Mouse (Mus musculus) cerebellum, adult 11 months (tissue): ENCODE results near the gene AC140267.1.

Experiments
- DNase-seq: peaks from one replicate; pipeline ENCODE4 v3.0.0; 2022

The AC140267.1 gene

GRCm38 (mm10) chr15:80232331-80232730 lies 3.3 kb upstream of the AC140267.1 start:
- no peak for DNase-seq

- DNase-seq, result peak; percentile 20
Observed at GRCm38 (mm10) chr15:80233053-80233452, 2.6 kb upstream of the AC140267.1 start.

- DNase-seq, result peak; percentile 98
Observed at GRCm38 (mm10) chr15:80233733-80234509, 1.7 kb upstream of the AC140267.1 start, which contains the start of gene Mief1. Gene Mief1, plus strand, starts transcription at chr15:80234018.

GRCm38 (mm10) chr15:80248135-80248534 lies 12.5 kb downstream of the AC140267.1 start:
- DNase-seq, result peak; percentile 53

GRCm38 (mm10) chr15:80248596-80248995 lies 13.0 kb downstream of the AC140267.1 start:
- no peak for DNase-seq

- DNase-seq, result no peak
Observed at GRCm38 (mm10) chr15:80249672-80250071, 14.0 kb downstream of the AC140267.1 start.

- DNase-seq, result no peak
Observed at GRCm38 (mm10) chr15:80250586-80250985, 15.0 kb downstream of the AC140267.1 start.

GRCm38 (mm10) chr15:80253530-80253929 lies 17.9 kb downstream of the AC140267.1 start:
- no peak for DNase-seq

GRCm38 (mm10) chr15:80254207-80254606 lies 18.6 kb downstream of the AC140267.1 start:
- DNase-seq, result no peak

GRCm38 (mm10) chr15:80254847-80255645 lies 19.4 kb downstream of the AC140267.1 start, which contains the start of gene Atf4:
Gene Atf4, plus strand, starts transcription at chr15:80255184.
- DNase-seq, result peak; percentile 99

- peak; percentile 64 for DNase-seq
Observed at GRCm38 (mm10) chr15:80255646-80256121, 20.0 kb downstream of the AC140267.1 start.

GRCm38 (mm10) chr15:80256242-80256641 lies 20.6 kb downstream of the AC140267.1 start:
- DNase-seq, result no peak

- DNase-seq, result no peak
Observed at GRCm38 (mm10) chr15:80256656-80257601, 21.3 kb downstream of the AC140267.1 start.

GRCm38 (mm10) chr15:80257602-80258239 lies 22.1 kb downstream of the AC140267.1 start:
- no peak for DNase-seq

GRCm38 (mm10) chr15:80258240-80259170 lies 22.9 kb downstream of the AC140267.1 start:
- no peak for DNase-seq

- no peak for DNase-seq
Observed at GRCm38 (mm10) chr15:80259406-80260045, 23.9 kb downstream of the AC140267.1 start.

GRCm38 (mm10) chr15:80260677-80261076 lies 25.0 kb downstream of the AC140267.1 start:
- DNase-seq, result peak; percentile 85

- DNase-seq, result no peak
Observed at GRCm38 (mm10) chr15:80261100-80261499, 25.5 kb downstream of the AC140267.1 start.

- peak; percentile 82 for DNase-seq
Observed at GRCm38 (mm10) chr15:80263610-80264575, 28.3 kb downstream of the AC140267.1 start, which contains the start of gene Rps19bp1. Gene Rps19bp1, minus strand, starts transcription at chr15:80264315.
